Mouse (Mus musculus): ENCODE results near the gene Mef2b. TPM values are rescaled to one million over a fixed set of nuclear protein-coding genes. Genes with fewer than 3 reads are reported as not detected.

Mef2b gene
- total and polyA plus RNA-seq, 2 experiments, result 0.09 TPM; not detected in 1

DNA sequence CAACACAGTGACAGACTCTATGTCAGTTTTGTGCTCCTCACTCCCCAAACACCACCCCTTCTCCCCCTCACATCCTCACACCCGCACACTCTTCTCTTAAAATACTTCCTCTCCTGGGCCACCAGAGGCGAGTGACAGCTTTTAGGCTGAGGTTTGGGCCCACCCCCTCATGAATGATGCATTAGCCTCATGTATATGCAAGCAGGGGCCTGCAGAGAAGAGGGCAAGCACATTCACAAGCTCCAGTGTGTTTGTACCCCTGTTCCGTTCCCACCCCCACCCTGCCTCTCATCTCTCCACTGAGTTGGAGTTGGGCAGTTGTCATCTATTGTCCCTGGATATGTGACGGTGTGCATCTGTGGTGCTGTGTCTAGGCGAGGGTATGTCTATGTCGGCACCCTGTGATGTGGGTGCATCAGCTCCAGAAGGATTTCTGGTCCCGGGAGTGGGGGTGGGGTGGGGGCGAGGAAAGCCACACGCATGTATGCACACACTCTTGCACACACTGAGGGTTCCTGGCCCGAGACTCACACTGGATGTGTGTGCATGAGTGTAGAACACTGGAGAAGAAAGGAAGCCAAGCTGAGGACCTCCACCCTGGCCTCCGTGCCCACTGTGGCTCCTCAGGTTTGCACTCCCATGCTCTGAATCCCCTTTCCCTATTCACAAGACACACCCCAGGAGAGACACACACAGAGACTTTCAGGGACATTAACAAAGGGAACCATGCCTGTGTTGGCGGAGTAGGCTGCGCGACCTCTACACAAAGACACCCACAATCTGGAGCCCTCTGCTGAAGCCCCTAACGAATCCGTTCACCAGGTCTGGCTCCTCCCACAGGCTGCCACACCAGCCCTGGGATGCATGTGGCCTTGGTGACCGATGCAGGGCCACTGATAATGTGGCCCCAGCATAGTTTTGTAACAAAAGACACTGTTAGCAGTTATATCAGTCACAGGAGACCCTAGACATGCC, 20.5 kb upstream of the Mef2b start:
- H3K4me1 ChIP-seq (ENCODE audit: control insufficient read depth, insufficient read depth, low read length), result no peaks in the 10 kb centered on the region
- no peak for TF ChIP-seq CTCF (IDR thresholded peaks at IDR 0.05; ENCODE audit: low read depth, low read length)
- no peak for TF ChIP-seq POLR2A (IDR thresholded peaks at IDR 0.05; ENCODE audit: extremely low read depth, insufficient read depth, low read length)
- peaks cover 13% of the 10 kb centered on the region; the same call in 1 of the 2 replicates for H3K27me3 ChIP-seq (ENCODE audit: control insufficient read depth, insufficient read depth, low read length)
- no peaks in the 10 kb centered on the region for H3K79me2 ChIP-seq (ENCODE audit: control insufficient read depth, insufficient read depth, low read length)
- no peak overlapping the region for H3K4me3 ChIP-seq (ENCODE audit: insufficient read depth, low read depth, low read length)
- DNase-seq (ENCODE audit: extremely low read depth, low read depth, low spot score), result no peak
- H3K36me3 ChIP-seq (ENCODE audit: control insufficient read depth, insufficient read depth, low read length), result no peaks in the 10 kb centered on the region
- no peak overlapping the region for H3K9ac ChIP-seq (ENCODE audit: low read depth, low read length)
- WGBS, result 20% methylated on average over 17 of the region's 17 CpGs
- no peak overlapping the region for H3K27ac ChIP-seq (replicated peaks; ENCODE audit: insufficient read depth, low read depth, low read length)

DNA sequence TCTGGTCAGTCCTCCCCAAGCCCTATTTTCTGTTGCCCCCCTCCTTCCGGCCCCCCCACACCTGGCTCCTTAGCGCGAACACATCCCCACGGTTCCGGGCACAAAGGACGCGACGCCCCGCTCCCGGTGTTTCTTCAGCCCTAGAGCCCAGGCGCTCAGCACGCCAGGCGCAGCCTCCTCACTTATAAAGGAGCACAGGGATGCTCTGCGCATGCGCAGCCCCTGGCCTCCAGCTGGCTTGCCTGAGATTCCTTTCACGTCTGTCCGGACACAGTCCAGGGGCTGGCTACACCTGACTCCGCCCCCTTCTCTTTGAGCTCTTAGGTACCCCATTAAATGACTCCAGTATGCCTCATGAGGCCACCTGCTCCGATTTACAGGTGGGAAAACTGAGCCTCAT, 18.8 kb upstream of the Mef2b start, which contains the start of gene Ncan:
TSS of gene Ncan (minus strand) at position 207 of the 400 bp plus-strand sequence.
- H3K27me3 ChIP-seq (ENCODE audit: control insufficient read depth, insufficient read depth, low read length), result peaks cover 11% of the 10 kb centered on the region; the same call in 1 of the 2 replicates
- 5% methylated on average over 19 of the region's 19 CpGs for WGBS

DNA sequence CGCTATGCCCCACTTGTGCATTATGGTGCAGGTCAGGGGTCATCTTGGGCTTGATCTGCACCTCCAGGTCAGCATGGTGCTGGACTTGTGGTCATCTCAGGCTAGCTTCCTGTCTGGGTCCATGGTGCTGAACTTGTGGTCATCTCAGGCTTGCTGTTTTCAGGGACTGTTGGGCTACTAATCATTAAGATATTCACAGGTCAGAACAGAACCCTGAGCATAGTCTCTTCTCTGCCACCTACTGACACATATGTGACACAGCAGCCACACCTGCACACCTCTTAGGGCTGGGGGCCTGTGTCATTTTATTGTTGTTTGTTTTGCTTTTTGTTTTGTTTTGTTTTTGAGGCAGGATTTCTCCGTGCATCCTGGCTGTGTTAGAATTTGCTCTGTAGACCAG, 16.6 kb upstream of the Mef2b start:
- H3K4me1 ChIP-seq (ENCODE audit: control insufficient read depth, insufficient read depth, low read length), result no peaks in the 10 kb centered on the region
- 55% methylated on average over 2 of the region's 2 CpGs for WGBS

More for the DNA sequence above, 18.8 kb upstream of the Mef2b start, which contains the start of gene Ncan:
- DNase-seq (ENCODE audit: extremely low read depth, low read depth, low spot score), result no peak
- H3K4me3 ChIP-seq (ENCODE audit: insufficient read depth, low read depth, low read length), result no peak within 1 kb of the TSS
- no peak within 1 kb of the TSS for H3K9ac ChIP-seq (ENCODE audit: low read depth, low read length)
- no peaks in the 10 kb centered on the region for H3K4me1 ChIP-seq (ENCODE audit: control insufficient read depth, insufficient read depth, low read length)
- H3K79me2 ChIP-seq (ENCODE audit: control insufficient read depth, insufficient read depth, low read length), result no peaks in the 10 kb centered on the region
- no peak for TF ChIP-seq CTCF (IDR thresholded peaks at IDR 0.05; ENCODE audit: low read depth, low read length)
- no peak for TF ChIP-seq POLR2A (IDR thresholded peaks at IDR 0.05; ENCODE audit: extremely low read depth, insufficient read depth, low read length)
- H3K36me3 ChIP-seq (ENCODE audit: control insufficient read depth, insufficient read depth, low read length), result no peaks in the 10 kb centered on the region
- H3K27ac ChIP-seq (replicated peaks; ENCODE audit: insufficient read depth, low read depth, low read length), result no peak within 1 kb of the TSS

DNA sequence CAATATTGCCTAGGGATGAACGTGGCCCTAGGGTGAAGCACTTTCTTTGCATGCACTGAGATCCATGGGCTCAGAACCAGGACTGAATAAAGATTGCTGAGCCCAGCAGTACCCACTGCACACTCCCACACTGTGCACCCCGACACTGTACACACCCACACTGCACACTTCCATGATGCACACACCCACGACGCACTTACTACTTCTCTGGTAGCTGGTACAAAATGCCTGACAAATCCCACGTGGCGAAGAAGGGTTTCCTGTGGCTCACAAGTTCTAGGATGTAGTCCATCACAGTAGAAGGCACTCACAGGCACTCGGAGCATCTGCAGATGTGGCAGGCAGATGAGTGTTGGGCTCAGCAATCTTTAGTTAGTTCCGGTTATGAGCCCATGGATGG, 14.5 kb upstream of the Mef2b start:
- H3K79me2 ChIP-seq (ENCODE audit: control insufficient read depth, insufficient read depth, low read length), result no peaks in the 10 kb centered on the region
- H3K27me3 ChIP-seq (ENCODE audit: control insufficient read depth, insufficient read depth, low read length), result peaks cover 6% of the 10 kb centered on the region; the same call in 1 of the 2 replicates
- TF ChIP-seq CTCF (IDR thresholded peaks at IDR 0.05; ENCODE audit: low read depth, low read length), result no peak
- no peak for TF ChIP-seq POLR2A (IDR thresholded peaks at IDR 0.05; ENCODE audit: extremely low read depth, insufficient read depth, low read length)
- no peak overlapping the region for H3K27ac ChIP-seq (replicated peaks; ENCODE audit: insufficient read depth, low read depth, low read length)
- no peak overlapping the region for H3K9ac ChIP-seq (ENCODE audit: low read depth, low read length)
- H3K4me1 ChIP-seq (ENCODE audit: control insufficient read depth, insufficient read depth, low read length), result peaks cover 9% of the 10 kb centered on the region
- no peak overlapping the region for H3K4me3 ChIP-seq (ENCODE audit: insufficient read depth, low read depth, low read length)
- H3K36me3 ChIP-seq (ENCODE audit: control insufficient read depth, insufficient read depth, low read length), result no peaks in the 10 kb centered on the region
- WGBS, result 64% methylated on average over 8 of the region's 8 CpGs
- DNase-seq (ENCODE audit: extremely low read depth, low read depth, low spot score), result no peak

More for the DNA sequence above, 16.6 kb upstream of the Mef2b start:
- H3K9ac ChIP-seq (ENCODE audit: low read depth, low read length), result no peak overlapping the region
- H3K79me2 ChIP-seq (ENCODE audit: control insufficient read depth, insufficient read depth, low read length), result no peaks in the 10 kb centered on the region
- no peaks in the 10 kb centered on the region for H3K36me3 ChIP-seq (ENCODE audit: control insufficient read depth, insufficient read depth, low read length)
- H3K27me3 ChIP-seq (ENCODE audit: control insufficient read depth, insufficient read depth, low read length), result peaks cover 11% of the 10 kb centered on the region; the same call in 1 of the 2 replicates
- DNase-seq (ENCODE audit: extremely low read depth, low read depth, low spot score), result peak; percentile 29
- H3K4me3 ChIP-seq (ENCODE audit: insufficient read depth, low read depth, low read length), result no peak overlapping the region
- TF ChIP-seq CTCF (IDR thresholded peaks at IDR 0.05; ENCODE audit: low read depth, low read length), result peak; percentile 56; the same call in 1 of the 2 replicates
- no peak for TF ChIP-seq POLR2A (IDR thresholded peaks at IDR 0.05; ENCODE audit: extremely low read depth, insufficient read depth, low read length)
- H3K27ac ChIP-seq (replicated peaks; ENCODE audit: insufficient read depth, low read depth, low read length), result no peak overlapping the region

DNA sequence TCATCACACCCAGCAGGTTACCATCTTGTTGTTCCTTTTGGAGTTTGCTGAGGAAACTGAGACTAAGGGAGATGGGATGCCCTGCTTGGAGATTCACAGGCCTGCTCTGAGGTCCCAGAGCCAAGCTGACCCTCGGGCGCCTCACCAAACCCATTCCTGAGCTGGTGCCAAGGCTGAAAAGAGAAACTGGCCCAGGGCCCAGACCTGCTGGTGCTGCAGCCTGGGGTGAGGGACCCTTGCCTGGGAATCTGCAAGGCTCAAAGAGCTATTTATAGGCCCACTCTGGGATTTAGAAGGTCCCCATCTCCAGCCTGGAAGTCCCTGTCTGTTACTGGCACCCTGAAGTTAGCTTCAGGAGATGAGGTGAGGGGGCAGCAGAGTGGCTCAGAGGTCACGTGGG, 11.1 kb upstream of the Mef2b start:
- no peak overlapping the region for H3K9ac ChIP-seq (ENCODE audit: low read depth, low read length)
- H3K4me1 ChIP-seq (ENCODE audit: control insufficient read depth, insufficient read depth, low read length), result peaks cover 21% of the 10 kb centered on the region
- 35% methylated on average over 3 of the region's 3 CpGs for WGBS
- H3K27ac ChIP-seq (replicated peaks; ENCODE audit: insufficient read depth, low read depth, low read length), result peak overlapping the region; percentile 56
- H3K79me2 ChIP-seq (ENCODE audit: control insufficient read depth, insufficient read depth, low read length), result no peaks in the 10 kb centered on the region; the same call in 1 of the 2 replicates
- TF ChIP-seq POLR2A (IDR thresholded peaks at IDR 0.05; ENCODE audit: extremely low read depth, insufficient read depth, low read length), result no peak
- TF ChIP-seq CTCF (IDR thresholded peaks at IDR 0.05; ENCODE audit: low read depth, low read length), result no peak
- no peak overlapping the region for H3K4me3 ChIP-seq (ENCODE audit: insufficient read depth, low read depth, low read length)
- no peaks in the 10 kb centered on the region for H3K27me3 ChIP-seq (ENCODE audit: control insufficient read depth, insufficient read depth, low read length)
- DNase-seq (ENCODE audit: extremely low read depth, low read depth, low spot score), result peak; percentile 46
- H3K36me3 ChIP-seq (ENCODE audit: control insufficient read depth, insufficient read depth, low read length), result no peaks in the 10 kb centered on the region
